Mouse (Mus musculus) induced T-regulatory cell, adult 2 months (primary cell): Measurements from ENCODE around the gene Jag2.

ENCODE experiments used
- DNase-seq: peaks from one replicate; pipeline ENCODE4 v3.0.0-alpha.2; 2012; ENCODE audit warnings: low read depth

Jag2 gene

DNA sequence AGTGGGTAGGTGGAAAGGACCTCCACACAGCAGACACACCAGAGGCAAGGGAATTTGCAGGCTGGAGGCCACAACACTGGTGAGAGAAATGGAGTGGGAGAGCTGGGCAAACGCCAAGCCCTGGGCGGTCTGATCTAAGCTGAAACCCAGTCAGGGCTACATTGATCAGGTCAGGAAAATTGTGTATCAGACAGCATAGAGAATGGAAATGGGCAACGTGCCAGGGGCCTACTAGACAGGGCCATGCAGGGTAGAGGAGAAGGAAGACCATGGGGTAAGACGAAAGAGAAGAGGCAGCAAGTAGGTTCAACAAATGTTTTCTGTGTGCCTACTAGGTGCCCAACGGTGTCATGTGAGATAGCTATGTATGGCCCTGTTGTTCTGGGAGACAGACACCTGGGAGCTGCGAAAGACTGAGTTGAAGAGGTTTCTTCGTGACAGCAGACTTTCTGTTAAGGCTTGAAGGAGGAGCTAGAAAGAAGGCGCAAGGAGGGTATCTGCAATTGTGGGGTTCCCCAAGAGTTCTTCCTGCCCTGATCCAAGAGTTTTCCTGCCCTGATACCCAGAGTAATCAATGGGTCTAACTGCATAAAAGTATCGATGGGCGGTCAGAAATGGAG, 11.7 kb upstream of the Jag2 start:
- DNase-seq, result no peak

DNA sequence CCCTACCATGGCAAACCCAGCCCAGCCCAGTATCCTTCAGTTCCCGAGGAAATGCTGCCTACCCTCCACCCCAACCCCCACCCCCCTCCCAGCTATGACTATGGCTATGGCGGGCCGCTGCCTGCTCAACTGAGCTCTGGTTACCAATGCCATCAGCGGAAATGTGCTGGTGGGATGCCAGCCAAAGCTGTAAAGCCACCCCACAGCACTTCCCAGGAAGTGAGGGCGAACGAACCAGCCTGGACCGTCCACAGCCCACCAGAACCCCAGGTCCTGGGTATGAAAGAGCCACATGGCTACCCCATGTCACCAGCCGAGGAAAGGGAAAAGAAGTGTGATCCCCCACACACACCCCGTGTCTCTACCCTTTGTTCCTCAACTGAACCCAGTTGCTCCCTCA, 11.1 kb upstream of the Jag2 start:
- no peak for DNase-seq

- no peak for DNase-seq
Measured at GRCm38 (mm10) chr12:112940238-112940637, 10.7 kb upstream of the Jag2 start.

GRCm38 (mm10) chr12:112938873-112939565, 9.4 kb upstream of the Jag2 start:
- peak; percentile 42 for DNase-seq

DNA sequence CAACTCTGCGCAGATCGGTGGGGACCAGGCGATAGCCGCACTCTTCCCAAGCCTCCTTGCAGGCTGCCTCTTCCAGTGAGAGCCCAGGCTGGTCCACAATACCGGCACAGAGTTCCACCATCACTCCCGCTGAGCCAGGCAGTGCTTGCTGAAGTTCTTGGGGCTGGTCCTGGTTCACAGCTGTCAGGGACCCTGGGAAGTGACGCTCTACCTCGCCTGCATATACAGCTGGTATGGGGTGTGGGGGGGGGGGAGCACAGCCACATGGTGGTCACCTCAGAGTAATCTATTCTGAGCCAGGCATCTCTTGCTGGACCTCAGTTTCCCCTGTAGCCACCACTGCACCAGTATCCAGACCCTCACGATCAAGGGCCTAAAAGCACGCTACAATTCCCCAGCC, 8.8 kb upstream of the Jag2 start:
- DNase-seq, result no peak

- no peak for DNase-seq
Measured at GRCm38 (mm10) chr12:112937906-112938305, 8.3 kb upstream of the Jag2 start.

DNA sequence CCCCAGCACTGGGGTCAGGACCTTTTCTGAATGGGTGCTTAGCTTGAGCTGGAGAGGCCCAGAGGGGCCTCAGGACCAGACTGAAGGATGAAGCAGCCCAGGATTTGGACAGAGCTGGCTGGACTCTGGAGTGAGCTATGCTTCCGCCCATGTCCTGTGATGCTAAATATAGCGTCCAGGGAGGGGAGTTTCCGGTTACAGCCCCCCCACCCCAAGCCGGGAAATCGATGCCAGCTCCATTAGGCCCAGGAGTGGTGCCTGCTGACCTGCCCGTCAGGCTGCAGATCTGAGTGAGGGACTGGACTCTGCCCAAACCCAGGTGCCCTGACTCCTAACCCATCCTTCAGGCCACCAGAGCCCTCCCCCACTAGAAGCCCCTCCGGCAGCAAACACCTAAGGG, 3.1 kb upstream of the Jag2 start:
- DNase-seq, result no peak

DNA sequence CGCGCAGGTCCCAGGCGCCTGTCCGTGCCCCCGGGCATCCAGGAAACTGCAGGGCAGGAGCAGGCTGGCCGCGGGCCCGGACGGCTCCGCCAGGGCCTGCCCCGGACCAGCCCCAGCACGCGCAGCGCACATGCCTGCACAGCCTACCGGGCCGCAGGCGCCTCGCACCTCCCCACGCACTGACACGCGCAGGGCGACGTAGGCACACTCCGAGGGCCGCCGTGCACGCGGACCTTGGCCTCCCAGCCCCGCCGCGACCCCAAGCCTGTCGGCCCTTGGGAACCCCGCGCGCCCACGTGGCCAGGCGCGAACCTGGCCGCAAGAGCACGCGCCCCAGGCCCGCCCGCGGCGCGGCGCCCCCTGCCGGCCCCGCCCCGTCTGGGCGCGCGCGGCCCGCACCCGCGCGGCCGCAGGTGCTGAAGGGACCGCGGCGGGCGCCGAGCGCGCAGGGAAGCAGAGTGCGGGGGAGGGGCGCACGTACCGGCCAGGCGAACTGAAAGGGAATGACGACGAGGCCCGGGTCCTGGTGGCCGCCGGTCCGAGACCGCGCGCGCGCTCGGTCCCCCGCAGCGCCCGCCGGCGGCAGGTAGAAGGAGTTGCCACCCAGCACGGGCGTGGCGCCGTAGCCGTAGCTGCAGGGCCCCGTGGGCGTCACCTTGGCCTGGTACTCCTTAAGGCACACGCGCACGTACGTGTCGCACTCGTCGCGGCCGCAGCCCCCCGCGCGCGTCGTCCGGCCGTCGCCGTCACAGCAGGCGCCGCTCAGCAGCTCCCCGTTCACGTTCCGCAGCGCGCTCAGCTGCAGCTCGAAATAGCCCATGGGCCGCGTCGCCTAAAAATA, 955 bp downstream of the Jag2 start:
- DNase-seq, result peak; percentile 38

DNA sequence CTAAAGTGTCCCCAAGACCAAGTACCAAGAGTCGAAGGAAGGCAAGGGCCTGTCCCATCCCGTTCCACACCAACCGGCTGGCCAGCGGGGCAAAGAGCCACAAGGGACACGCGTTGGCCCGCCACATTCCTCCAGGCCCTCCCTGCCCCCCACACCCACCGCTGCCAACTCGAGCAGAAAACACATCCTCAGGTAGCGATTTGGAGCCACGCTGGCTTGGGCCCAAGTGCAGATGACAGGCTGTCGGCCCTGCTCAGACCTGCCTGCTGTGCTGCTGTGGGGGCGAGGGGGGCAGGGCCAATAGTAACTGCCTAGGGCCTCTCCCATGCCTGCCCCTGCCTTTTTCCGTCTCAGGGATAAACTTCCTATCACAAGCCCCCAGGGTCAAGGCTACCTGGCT, 2.3 kb downstream of the Jag2 start:
- no peak for DNase-seq

DNA sequence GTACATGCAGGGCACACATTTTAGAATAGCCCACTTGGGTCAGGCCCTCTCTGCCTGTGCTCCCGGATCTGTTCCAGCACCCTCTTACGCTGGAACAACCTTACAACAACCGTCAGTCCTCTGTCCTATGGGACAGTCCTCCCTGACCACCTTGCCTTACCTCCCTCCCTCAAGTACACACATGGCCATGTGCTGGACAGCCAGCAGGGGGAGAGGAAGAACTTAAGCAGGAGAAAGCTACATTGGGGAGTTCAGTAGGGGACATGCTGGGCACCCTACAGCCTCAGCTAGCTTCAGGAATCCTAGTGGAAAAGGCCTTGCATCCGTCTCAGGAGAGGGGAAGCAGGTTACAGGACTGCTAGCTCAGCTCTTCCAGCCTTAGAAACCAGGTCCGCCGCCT, 3.6 kb downstream of the Jag2 start:
- DNase-seq, result no peak

DNA sequence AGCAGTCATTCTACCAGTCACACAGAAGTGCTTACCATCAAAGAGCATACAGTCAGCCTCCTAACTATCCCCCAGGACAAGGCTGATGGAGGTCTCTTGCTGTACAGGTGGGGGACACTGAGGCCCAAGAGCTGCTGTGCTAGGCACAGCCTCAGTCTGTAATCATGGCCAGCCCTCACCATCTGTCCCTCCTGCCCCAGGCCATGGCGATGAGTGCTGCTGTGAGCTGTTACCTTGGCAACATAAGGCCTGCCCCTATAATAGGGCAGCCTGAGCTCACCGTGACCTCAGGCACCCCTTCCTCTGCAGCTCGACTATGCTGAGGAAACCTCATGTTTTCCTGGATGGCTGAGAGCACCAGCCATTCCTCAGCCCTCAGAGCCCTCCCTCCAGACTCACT, 7.0 kb downstream of the Jag2 start:
- no peak for DNase-seq

- no peak for DNase-seq
Measured at GRCm38 (mm10) chr12:112921518-112921917, 8.1 kb downstream of the Jag2 start.

- no peak for DNase-seq
Measured at GRCm38 (mm10) chr12:112917906-112918305, 11.7 kb downstream of the Jag2 start.

DNA sequence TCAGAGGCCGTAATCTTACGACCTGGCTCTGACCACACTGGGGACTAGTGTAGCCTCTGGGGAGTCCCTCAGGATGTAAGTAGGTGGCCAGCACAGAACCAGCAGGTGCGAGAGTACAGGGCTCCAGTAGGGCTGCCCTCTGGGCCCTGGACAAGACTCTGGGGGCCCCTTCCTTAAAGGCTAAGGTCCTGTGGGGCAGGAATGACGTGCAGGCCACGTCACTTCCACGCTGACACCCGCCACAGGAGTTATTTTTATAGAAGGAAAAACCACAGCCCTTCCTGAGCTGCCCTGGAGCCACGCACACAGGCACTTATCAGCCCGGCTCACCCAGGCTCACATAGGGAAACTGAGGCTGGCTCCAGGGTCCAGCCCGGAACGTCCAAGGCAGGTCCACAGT, 12.1 kb downstream of the Jag2 start:
- no peak for DNase-seq

DNA sequence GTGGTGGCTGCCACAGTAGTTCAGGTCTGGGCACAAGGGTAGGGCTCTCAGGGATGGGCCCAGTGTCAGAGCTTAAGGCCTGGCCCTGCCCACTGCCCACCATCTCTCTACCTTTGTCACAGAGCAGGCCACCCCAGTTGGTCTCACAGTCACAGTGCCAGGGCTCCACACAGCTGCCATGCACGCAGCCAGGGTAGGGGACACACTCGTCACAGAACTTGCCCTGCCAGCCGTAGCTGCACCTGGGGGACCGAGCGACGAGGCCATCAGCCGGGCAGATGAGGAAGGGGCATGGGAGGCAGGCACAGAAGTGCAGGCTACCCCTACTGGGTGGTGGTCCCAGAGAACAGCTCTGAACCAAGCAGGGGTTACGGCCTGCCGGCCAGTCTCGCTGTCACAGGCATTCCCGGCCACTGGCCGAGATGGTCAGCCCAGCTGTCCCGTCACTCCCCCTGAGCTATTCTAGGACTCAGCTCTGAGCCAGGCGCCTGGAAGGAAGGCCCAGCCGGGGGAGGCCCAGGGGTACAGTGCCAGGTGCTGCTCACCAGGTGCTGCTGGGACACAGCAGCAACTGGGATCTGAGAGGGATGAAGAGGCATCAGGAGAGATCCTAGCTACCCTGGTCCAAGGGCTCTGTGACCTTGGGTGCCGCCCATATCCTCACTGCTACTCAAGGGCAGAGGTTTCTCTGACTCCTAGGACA, 12.7 kb downstream of the Jag2 start:
- DNase-seq, result no peak

GRCm38 (mm10) chr12:112915587-112915986, 14.0 kb downstream of the Jag2 start:
- no peak for DNase-seq

GRCm38 (mm10) chr12:112914527-112914926, 15.0 kb downstream of the Jag2 start:
- DNase-seq, result no peak

DNA sequence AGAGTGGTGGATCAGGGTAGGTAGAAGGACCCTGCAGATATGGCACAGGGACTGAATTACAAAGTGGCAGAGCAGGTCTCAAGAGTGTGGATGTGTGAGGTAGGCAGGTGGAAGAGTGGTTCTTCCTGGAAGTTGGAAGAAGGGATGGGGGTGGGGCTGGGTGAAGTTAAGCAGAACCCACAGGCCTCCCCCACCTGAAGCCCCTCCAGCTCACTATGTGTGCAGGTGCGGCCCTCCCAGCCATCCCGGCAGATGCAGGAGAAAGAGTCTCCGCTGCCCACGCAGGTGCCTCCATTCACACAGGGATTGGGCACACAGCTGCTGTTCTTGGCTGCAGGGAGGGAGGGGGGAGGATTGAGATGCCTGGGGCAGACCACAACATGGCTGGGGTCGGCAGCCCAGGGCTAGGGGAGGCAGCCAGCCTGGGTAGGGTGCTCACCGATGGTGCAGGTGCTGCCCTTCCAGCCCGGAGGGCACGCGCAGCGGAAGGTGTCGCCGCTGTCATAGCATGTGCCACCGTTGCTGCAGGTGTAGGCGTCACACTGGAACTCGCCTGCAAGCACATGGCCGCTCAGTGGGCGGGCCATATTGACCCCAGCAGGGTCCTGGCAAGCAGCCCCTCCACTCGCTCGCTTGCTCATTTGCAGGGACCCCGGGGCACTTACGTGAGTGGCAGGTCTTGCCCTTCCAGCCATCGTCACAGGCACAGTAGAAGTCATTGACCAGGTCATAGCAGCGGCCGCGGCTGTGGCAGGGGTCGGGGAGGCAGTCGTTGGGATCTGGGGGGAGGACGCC, 16.4 kb downstream of the Jag2 start:
- DNase-seq, result no peak

- no peak for DNase-seq
Measured at GRCm38 (mm10) chr12:112911701-112912100, 17.9 kb downstream of the Jag2 start.

- no peak for DNase-seq
Measured at GRCm38 (mm10) chr12:112908991-112909390, 20.6 kb downstream of the Jag2 start.

DNA sequence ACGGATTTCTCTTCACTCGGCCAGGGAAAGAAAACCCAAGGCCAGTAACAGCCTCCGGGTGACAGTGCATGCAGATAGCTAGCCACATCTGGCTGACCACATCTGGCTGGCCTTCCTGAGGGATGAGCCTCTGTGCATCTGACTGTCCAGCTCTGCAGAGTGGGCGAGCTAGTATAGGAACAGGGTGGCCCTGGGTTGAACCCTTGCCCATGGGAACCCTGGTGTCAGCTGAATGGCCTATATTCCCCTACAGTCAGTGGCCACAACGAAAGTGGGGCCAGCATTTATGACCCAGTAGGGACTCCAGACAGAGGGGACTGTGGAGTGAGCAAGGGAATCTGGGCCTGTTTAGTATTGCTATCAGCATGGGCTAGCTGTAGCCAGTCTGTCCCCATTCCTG, 24.6 kb downstream of the Jag2 start:
- DNase-seq, result no peak

GRCm38 (mm10) chr12:112903941-112904340, 25.6 kb downstream of the Jag2 start:
- no peak for DNase-seq
